Mouse (Mus musculus): ENCODE measurements around the gene St8sia4.

Gene St8sia4

DNA sequence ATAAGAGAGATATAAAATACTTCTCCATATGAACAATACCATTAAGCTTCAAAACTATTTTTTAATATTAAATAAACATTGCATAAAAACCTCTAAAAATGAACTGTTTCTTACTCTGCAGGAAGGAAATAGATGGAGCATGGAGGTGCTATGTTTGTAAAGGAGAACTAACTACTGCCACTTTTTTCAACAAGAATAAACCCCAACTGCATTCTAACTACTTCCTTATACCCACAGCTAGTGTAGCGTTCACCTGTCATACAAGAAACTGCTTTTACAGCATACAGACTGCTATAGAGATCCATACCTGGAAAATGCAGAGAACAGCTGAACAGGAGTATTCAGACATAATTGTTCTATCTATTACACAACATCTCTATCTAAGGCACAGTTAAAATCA, 70.5 kb downstream of the St8sia4 start:
- DNase-seq (ENCODE audit: low spot score in 2 of 2) = no peak

DNA sequence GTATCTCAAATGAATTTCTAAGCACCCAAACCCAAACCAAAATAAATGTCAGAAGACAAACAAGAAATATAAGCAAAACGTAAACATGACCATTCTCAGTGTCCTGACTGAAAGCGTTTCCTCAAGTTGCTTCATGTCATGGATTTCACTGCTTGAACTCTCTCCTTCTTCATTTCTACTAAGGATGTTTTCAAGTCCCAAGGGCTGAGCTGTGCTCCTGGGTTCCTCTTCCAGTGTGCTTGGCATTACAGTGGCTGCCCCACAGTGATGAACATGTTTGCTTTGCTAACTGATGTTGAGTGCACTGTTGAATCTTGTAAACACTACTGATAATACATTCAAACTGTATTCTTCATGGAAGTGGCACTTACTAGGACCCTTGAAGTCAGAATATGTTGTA, 76.3 kb downstream of the St8sia4 start:
- no peak for DNase-seq (ENCODE audit: low spot score in 2 of 2)

DNA sequence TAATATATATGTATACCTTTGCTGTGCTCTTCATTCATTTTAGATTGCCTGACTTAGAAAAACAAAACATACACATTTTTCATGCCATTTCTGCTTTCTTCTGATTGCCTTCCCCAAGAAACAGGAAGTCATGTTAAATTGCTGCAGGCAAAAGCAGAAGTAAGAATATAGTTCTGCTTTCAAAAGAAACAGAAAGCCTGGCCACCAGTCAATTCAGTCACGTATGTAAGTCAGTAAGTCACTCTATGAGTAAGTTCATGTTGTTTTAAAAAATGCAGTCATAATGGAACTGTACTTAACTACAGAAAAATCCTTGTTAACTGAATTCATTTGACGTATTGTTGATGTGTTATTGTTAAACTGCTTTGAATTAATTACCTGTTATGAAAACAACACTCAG, 77.3 kb downstream of the St8sia4 start:
- DNase-seq (ENCODE audit: low spot score in 2 of 2) = peak; percentile 24 to 55

DNA sequence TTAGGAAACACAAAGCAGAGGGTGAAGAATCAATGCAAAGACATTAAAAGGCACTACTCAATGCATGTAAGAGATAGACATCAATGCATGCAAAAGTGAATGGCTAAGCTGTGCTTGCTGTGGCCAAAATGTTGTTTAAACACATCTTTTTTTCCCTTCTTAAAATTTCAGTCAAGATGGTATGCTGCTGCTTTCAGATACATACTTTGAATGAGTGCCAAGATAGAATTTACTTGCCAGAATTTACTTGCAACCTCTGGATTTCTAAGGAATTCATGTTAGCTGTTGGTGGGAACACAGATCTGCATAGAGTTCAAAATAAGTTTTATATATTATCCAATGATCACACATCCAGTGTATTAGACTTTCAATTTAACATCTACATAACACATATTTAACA, 77.9 kb downstream of the St8sia4 start:
- DNase-seq (ENCODE audit: low spot score in 2 of 2) = no peak

DNA sequence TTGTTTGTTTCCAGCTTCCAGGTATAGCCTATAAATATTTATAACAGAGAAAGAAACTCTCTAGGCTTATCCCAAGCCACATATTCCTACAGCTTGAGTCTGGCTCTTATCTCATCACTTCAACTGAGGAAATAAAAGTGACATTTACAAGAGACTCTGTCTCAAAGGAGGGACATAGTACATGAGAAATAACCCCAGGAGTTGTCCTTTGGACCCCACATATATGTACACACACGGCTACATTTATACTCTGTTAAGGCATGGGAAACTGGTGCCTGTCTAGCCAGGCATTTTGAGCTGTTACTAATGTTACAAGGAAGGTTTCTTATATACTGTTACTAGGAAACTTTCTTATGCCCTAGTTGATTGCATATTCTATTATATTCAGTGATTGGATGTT, 84.1 kb downstream of the St8sia4 start:
- no peak for DNase-seq (ENCODE audit: low spot score in 2 of 2)

DNA sequence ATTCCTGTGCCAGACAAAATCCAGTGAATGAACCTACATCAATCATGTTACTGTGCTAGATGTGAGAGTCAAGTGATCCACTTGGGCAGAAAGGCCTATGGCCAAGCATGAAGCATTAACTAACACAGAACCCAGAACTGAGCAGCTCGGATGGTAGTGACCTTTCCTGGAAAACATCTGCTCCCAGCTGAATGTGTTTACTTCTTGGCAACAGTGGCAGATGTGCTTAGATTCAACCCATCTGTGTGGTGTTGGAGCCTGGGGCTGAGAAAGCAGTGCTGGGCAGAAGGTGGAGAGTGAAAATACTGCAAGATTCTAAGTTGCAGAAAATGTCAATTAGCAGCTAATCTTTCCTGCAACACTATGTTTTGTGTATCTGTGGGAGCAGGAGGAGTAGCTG, 85.1 kb downstream of the St8sia4 start:
- DNase-seq (ENCODE audit: low spot score in 2 of 2) = no peak

DNA sequence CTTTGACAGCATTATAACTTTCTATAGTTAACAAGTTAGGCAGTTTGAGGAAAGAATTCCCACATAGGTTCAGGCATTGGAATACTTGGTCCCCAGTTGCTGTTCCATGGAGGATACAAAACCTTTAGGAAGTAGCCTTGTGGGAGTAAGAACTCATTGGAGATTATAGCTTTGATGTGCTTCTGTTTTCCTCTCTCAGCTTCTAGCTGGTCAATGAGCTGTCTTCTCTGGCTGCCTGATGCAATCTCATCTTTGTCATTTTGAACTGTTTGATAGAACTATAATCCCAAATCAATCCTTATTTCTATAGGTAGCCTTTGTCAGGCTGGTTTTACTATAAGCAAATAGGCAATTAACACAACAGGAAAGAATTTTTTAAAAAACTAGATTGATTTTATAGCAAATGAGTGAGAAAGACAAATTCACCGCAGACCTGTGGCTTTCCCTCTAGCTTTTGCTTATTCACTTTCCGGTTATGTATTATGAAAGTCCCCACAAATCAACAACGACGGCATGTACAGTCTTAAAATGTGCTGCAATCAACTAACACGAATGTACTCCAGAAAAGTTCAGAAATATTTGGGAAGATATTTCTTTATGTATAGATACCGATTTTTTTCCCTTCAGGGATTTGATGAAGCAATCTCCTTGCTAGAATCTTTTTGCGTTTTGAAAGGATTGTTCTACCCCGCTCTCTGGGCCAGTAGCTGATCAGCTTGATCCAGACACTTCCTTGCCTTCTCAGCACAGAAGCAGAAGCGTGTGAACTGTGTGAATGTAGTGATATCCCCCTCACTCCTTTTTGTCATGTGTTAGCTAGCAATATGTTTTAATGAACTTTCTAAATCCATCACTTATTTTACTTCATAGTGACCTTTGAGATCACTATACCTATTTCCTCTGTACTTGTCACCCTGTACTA, 94.5 kb downstream of the St8sia4 start:
- DNase-seq (ENCODE audit: low spot score in 2 of 2) = no peak

DNA sequence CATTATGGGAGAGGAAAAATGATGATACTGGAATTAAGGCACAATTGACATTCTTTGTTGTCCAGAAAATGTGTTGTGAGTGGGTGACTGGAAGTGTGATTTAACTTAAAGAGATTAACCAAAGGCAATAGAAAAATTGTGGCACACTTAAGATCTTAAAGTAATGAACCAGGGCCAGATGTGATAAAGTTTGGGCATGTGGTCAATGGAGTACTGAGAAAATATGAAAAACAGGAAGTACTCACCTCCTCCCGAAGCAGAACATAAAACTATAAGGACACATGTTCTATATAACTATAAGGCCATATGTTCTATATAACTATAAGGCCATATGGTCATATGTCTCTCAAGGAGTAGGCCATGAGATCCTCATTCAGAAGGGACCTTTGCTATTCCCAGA, 96.3 kb downstream of the St8sia4 start:
- DNase-seq (ENCODE audit: low spot score in 2 of 2) = no peak

DNA sequence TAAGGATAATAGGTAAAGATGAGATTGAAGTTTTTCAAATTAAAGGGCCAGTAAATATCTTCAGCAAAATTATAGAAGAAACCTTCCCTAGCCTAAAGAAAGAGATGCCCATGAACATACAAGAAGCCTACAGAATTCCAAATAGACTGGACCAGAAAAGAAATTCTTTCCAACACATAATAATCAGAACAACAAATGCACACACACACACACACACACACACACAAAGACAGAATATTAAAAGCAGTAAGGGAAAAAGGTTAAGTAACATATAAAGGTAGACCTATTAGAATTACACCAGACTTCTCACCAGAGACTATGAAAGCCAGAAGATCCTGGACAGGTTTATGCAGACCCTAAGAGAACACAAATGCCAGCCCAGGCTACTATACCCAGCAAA, 112.8 kb downstream of the St8sia4 start:
- DNase-seq (ENCODE audit: low spot score in 2 of 2) = peak in 1 of 2 experiments; percentile 14

DNA sequence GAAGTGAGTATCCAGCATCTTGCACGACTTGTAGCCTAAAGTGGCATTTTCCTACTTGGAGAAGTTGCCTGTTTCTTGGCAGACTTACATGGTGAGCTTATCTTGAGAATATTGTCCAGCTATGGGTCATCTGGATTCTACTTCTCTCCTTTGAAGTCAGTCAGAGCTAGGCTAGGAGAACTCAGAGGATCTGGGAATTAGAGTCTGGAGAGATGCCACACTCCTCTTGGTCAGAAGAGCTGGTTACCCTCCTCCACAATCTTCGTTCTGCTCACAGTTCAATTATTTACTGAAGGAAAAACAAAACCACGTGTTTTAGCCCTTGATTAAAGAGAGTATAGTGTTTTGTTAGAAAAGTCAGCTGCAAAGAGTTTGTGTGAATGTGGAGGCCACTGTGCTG, 125.9 kb downstream of the St8sia4 start:
- no peak for DNase-seq (ENCODE audit: low spot score in 2 of 2)

All from spleen, postnatal 14 days (tissue).